In genomic region chr8:44844362-44844761, GRCm38 (mm10) we compare ENCODE assay signal across 30 mouse cellular contexts.
"Had no signal": no experiment of that assay in that cellular context is flagged by ENCODE, and none has a peak within 500 bp of the region (broad histone marks: within the 10 kb centered on the region; RNA-seq: fewer than 3 reads in every experiment).

No protein-coding gene starts in this region.

- H3K4me2 ChIP-seq: limb, embryonic 12.5 days; limb, embryonic 13.5 days; limb, embryonic 15.5 days; liver, embryonic 11.5 days; liver, embryonic 12.5 days; liver, embryonic 13.5 days; liver, embryonic 15.5 days; lung, embryonic 14.5 days; lung, embryonic 15.5 days; midbrain, embryonic 11.5 days; midbrain, embryonic 12.5 days; midbrain, embryonic 13.5 days; midbrain, embryonic 15.5 days; neural tube, embryonic 12.5 days had no signal

- H3K27ac ChIP-seq: left cerebral cortex, adult 2 months; limb, embryonic 10.5 days; limb, embryonic 12.5 days; limb, embryonic 13.5 days; limb, embryonic 15.5 days; liver, embryonic 12.5 days; liver, embryonic 13.5 days; liver, embryonic 14.5 days; liver, embryonic 15.5 days; lung, embryonic 15.5 days; macrophage; midbrain, embryonic 10.5 days; midbrain, embryonic 12.5 days; midbrain, embryonic 13.5 days; midbrain, embryonic 15.5 days; neural tube, embryonic 12.5 days had no signal

- H3K27me3 ChIP-seq: limb, embryonic 12.5 days; limb, embryonic 13.5 days; limb, embryonic 15.5 days; liver, embryonic 12.5 days; liver, embryonic 13.5 days; liver, embryonic 15.5 days; lung, embryonic 15.5 days; megakaryocyte, embryonic 14.5 days; midbrain, embryonic 12.5 days; midbrain, embryonic 13.5 days; midbrain, embryonic 15.5 days; neural tube, embryonic 12.5 days had no signal

- H3K4me3 ChIP-seq: left cerebral cortex, adult 2 months; limb, embryonic 10.5 days; limb, embryonic 12.5 days; limb, embryonic 13.5 days; limb, embryonic 15.5 days; liver, embryonic 12.5 days; liver, embryonic 13.5 days; liver, embryonic 15.5 days; lung, embryonic 15.5 days; megakaryocyte, embryonic 14.5 days; midbrain, embryonic 10.5 days; midbrain, embryonic 12.5 days; midbrain, embryonic 13.5 days; midbrain, embryonic 15.5 days; myocyte; neural tube, embryonic 12.5 days had no signal

- H3K9ac ChIP-seq: limb, embryonic 12.5 days; limb, embryonic 13.5 days; limb, embryonic 15.5 days; liver, embryonic 12.5 days; liver, embryonic 13.5 days; liver, embryonic 14.5 days; liver, embryonic 15.5 days; liver, postnatal 0 days; lung, embryonic 14.5 days; lung, embryonic 15.5 days; midbrain, embryonic 12.5 days; midbrain, embryonic 13.5 days; midbrain, embryonic 15.5 days; neural tube, embryonic 12.5 days had no signal

- H3K36me3 ChIP-seq: limb, embryonic 10.5 days; limb, embryonic 12.5 days; limb, embryonic 13.5 days; limb, embryonic 15.5 days; liver, embryonic 12.5 days; liver, embryonic 13.5 days; liver, embryonic 15.5 days; lung, embryonic 15.5 days; midbrain, embryonic 10.5 days; midbrain, embryonic 12.5 days; midbrain, embryonic 13.5 days; midbrain, embryonic 15.5 days; neural tube, embryonic 12.5 days had no signal

- DNase-seq: left cerebral cortex, postnatal 4 days; liver; liver, embryonic 13.5 days; liver, postnatal 0 days; lung, adult 18-20 months; lung, adult 2 months; lung, embryonic 14.5 days; lung, postnatal 14 days; lung, postnatal 4 days; midbrain, embryonic 14.5 days had no signal

- H3K9me3 ChIP-seq: limb, embryonic 10.5 days; limb, embryonic 15.5 days; liver, embryonic 12.5 days; liver, embryonic 13.5 days; liver, embryonic 15.5 days; lung, embryonic 15.5 days; megakaryocyte, embryonic 14.5 days; midbrain, embryonic 10.5 days; midbrain, embryonic 12.5 days; midbrain, embryonic 13.5 days; midbrain, embryonic 15.5 days; neural tube, embryonic 12.5 days had no signal

- ATAC-seq: liver, embryonic 12.5 days; liver, postnatal 0 days; midbrain, embryonic 13.5 days; midbrain, embryonic 15.5 days; midbrain, embryonic 16.5 days had no signal

- H3K4me1 ChIP-seq: liver, embryonic 12.5 days; liver, embryonic 13.5 days; liver, embryonic 15.5 days; megakaryocyte, embryonic 14.5 days; midbrain, embryonic 12.5 days; neural tube, embryonic 12.5 days had no signal
